Mouse (Mus musculus): ENCODE measurements around the gene Krt26.

The Krt26 gene

GRCm38 (mm10) chr11:99283334-99283733 is 54.4 kb downstream of the Krt26 start:
- DNase-seq, result no peak

- DNase-seq, result no peak
Observed at GRCm38 (mm10) chr11:99281116-99281515, 56.6 kb downstream of the Krt26 start.

GRCm38 (mm10) chr11:99279986-99280385 is 57.8 kb downstream of the Krt26 start:
- no peak for DNase-seq

Data from kidney, adult 11 months (tissue).